Mouse (Mus musculus) forebrain, embryonic 11.5 days (tissue): ENCODE data around the gene Slc2a9. TPM values are rescaled to one million over a fixed set of nuclear protein-coding genes. Genes with fewer than 3 reads are reported as not detected.

Experiments used
- ATAC-seq: fragments of 200-750 bp; cut with Nextera tagmentation; replicated peaks from 2 replicates; pipeline ENCODE4 v1.8.0; 2017; ENCODE audit warnings: moderate TSS enrichment; ENCODE audit not compliant: low FRiP score
- DNase-seq: peaks from one replicate; pipeline ENCODE4 v3.0.0-alpha.2; 2017; ENCODE audit warnings: low spot score
- H3K27ac ChIP-seq: fragments of 300-500 bp; sonication (generic); 2 replicates; pipeline ENCODE4 v1.5.1; 2014; ENCODE audit warnings: low read depth, low read length
- H3K27me3 ChIP-seq: fragments of 300-500 bp; sonication (generic); 2 replicates; pipeline ENCODE4 v1.6.1; 2014; ENCODE audit warnings: mild to moderate bottlenecking, low read length, mixed read lengths; ENCODE audit not compliant: control insufficient read depth, insufficient read depth
- H3K36me3 ChIP-seq: fragments of 300-500 bp; sonication (generic); 2 replicates; pipeline ENCODE4 v1.6.1; 2014; ENCODE audit warnings: mild to moderate bottlenecking, low read length, moderate library complexity, mixed read lengths; ENCODE audit not compliant: control insufficient read depth, insufficient read depth
- H3K4me1 ChIP-seq: fragments of 300-500 bp; sonication (generic); replicated peaks from 2 replicates; pipeline ENCODE4 v1.6.1; 2014; ENCODE audit warnings: low read length, mixed read lengths; ENCODE audit not compliant: control insufficient read depth, insufficient read depth
- H3K4me2 ChIP-seq: fragments of 300-500 bp; sonication (generic); 2 replicates; pipeline ENCODE4 v1.6.1; 2014; ENCODE audit warnings: low read depth, mild to moderate bottlenecking, low read length, moderate library complexity, mixed read lengths; ENCODE audit not compliant: severe bottlenecking
- H3K4me3 ChIP-seq: fragments of 300-500 bp; sonication (generic); 2 replicates; pipeline ENCODE4 v1.5.1; 2014; ENCODE audit warnings: low read depth, low read length
- H3K9ac ChIP-seq: fragments of 300-500 bp; sonication (generic); 2 replicates; pipeline ENCODE4 v1.6.1; 2014; ENCODE audit warnings: low read length
- H3K9me3 ChIP-seq: fragments of 300-500 bp; sonication (generic); 2 replicates; pipeline ENCODE4 v1.6.1; 2016; ENCODE audit warnings: low read length, mixed read lengths; ENCODE audit not compliant: control insufficient read depth
- WGBS: fragments of 180-500 bp; shearing (Covaris S2); extraction: QIAGEN DNeasy Blood & Tissue Kit; methylation state at CpG from one replicate; pipeline ENCODE4 v1.1.7; 2014; 5-methylcytosine and 5-hydroxymethylcytosine counted together
- polyA plus RNA-seq: library from polyadenylated mRNA; unstranded; fragments of >200 nt; fragmentation: Nextera tagmentation; extraction: Ambion mirVana; gene quantifications from 2 replicates; pipeline ENCODE4 v1.2.1, GENCODE M21; 2014

Slc2a9 gene
- polyA plus RNA-seq, 1 experiment from 2014 or later, result 0.37 TPM

GRCm38 (mm10) chr5:38364396-38364795 is 138.5 kb downstream of the Slc2a9 start:
- no peak overlapping the region for H3K4me2 ChIP-seq
- H3K27ac ChIP-seq, result no peak overlapping the region
- WGBS, result 80% methylated on average over 5 of the region's 5 CpGs
- no peak overlapping the region for H3K4me3 ChIP-seq
- no peaks in the 10 kb centered on the region for H3K27me3 ChIP-seq
- H3K9me3 ChIP-seq, result no peaks in the 10 kb centered on the region
- no peak for ATAC-seq
- peaks cover 9% of the 10 kb centered on the region for H3K4me1 ChIP-seq
- no peaks in the 10 kb centered on the region for H3K36me3 ChIP-seq
- no peak overlapping the region for H3K9ac ChIP-seq
- DNase-seq, result no peak

GRCm38 (mm10) chr5:38359716-38360115 is 143.2 kb downstream of the Slc2a9 start:
- Histone ChIP-seq H3K27me3 (no peaks in the 10 kb centered on the region), H3K27ac (no peak overlapping the region), H3K9me3 (no peaks in the 10 kb centered on the region), H3K9ac (no peak overlapping the region), H3K4me2 (no peak overlapping the region), H3K4me3 (no peak overlapping the region), H3K36me3 (no peaks in the 10 kb centered on the region), H3K4me1 (no peaks in the 10 kb centered on the region)
- ATAC-seq (no peak), DNase-seq (no peak)
- WGBS, result 81% methylated on average over 2 of the region's 2 CpGs

- DNase-seq (no peak), ATAC-seq (no peak)
- Histone ChIP-seq H3K27ac (no peak overlapping the region), H3K27me3 (no peaks in the 10 kb centered on the region), H3K9ac (no peak overlapping the region), H3K9me3 (no peaks in the 10 kb centered on the region), H3K36me3 (no peaks in the 10 kb centered on the region), H3K4me3 (no peak overlapping the region), H3K4me2 (no peak overlapping the region), H3K4me1 (no peaks in the 10 kb centered on the region)
- WGBS, result 88% methylated on average over 3 of the region's 3 CpGs
Measured at GRCm38 (mm10) chr5:38356927-38357326, 146.0 kb downstream of the Slc2a9 start.

- DNase-seq, result no peak
Measured at GRCm38 (mm10) chr5:38350351-38350929, 152.5 kb downstream of the Slc2a9 start.

GRCm38 (mm10) chr5:38346646-38347432 is 156.1 kb downstream of the Slc2a9 start:
- H3K9me3 ChIP-seq, result no peaks in the 10 kb centered on the region
- DNase-seq (peak; percentile 10), ATAC-seq (no peak)
- H3K9ac ChIP-seq, result no peak overlapping the region
- H3K27me3 ChIP-seq, result no peaks in the 10 kb centered on the region
- no peak overlapping the region for H3K4me2 ChIP-seq
- no peak overlapping the region for H3K27ac ChIP-seq
- no peaks in the 10 kb centered on the region for H3K36me3 ChIP-seq
- no peak overlapping the region for H3K4me3 ChIP-seq
- peaks cover 6% of the 10 kb centered on the region; the same call in 1 of the 2 replicates for H3K4me1 ChIP-seq
- WGBS, result 40% methylated on average over 10 of the region's 10 CpGs

More at GRCm38 (mm10) chr5:38350351-38350929, 152.5 kb downstream of the Slc2a9 start:
- Histone ChIP-seq H3K4me3 (no peak overlapping the region), H3K9me3 (no peaks in the 10 kb centered on the region), H3K36me3 (no peaks in the 10 kb centered on the region), H3K27me3 (no peaks in the 10 kb centered on the region), H3K4me2 (no peak overlapping the region), H3K4me1 (peaks cover 6% of the 10 kb centered on the region; the same call in 1 of the 2 replicates), H3K9ac (no peak overlapping the region), H3K27ac (no peak overlapping the region)
- ATAC-seq, result no peak; the same call in 1 of the 2 replicates
- 18% methylated on average over 5 of the region's 5 CpGs for WGBS

GRCm38 (mm10) chr5:38343101-38343500 is 159.8 kb downstream of the Slc2a9 start:
- Histone ChIP-seq H3K27me3 (no peaks in the 10 kb centered on the region), H3K36me3 (no peaks in the 10 kb centered on the region), H3K9ac (no peak overlapping the region), H3K4me3 (no peak overlapping the region), H3K9me3 (no peaks in the 10 kb centered on the region), H3K4me2 (no peak overlapping the region), H3K4me1 (no peaks in the 10 kb centered on the region), H3K27ac (no peak overlapping the region)
- DNase-seq (no peak), ATAC-seq (no peak)
- 50% methylated on average over 3 of the region's 3 CpGs for WGBS

GRCm38 (mm10) chr5:38334582-38334981 is 168.4 kb downstream of the Slc2a9 start:
- H3K4me3 ChIP-seq, result no peak overlapping the region
- H3K27ac ChIP-seq, result no peak overlapping the region
- H3K9me3 ChIP-seq, result no peaks in the 10 kb centered on the region
- DNase-seq (no peak), ATAC-seq (no peak)
- 38% methylated on average over 1 of the region's 1 CpGs for WGBS
- no peaks in the 10 kb centered on the region for H3K36me3 ChIP-seq
- no peak overlapping the region for H3K4me2 ChIP-seq
- H3K27me3 ChIP-seq, result no peaks in the 10 kb centered on the region
- no peak overlapping the region for H3K9ac ChIP-seq
- H3K4me1 ChIP-seq, result no peaks in the 10 kb centered on the region

GRCm38 (mm10) chr5:38333381-38333780 is 169.6 kb downstream of the Slc2a9 start:
- ATAC-seq, result no peak
- Histone ChIP-seq H3K27me3 (no peaks in the 10 kb centered on the region), H3K4me3 (no peak overlapping the region), H3K9ac (no peak overlapping the region), H3K36me3 (no peaks in the 10 kb centered on the region), H3K4me1 (no peaks in the 10 kb centered on the region), H3K4me2 (no peak overlapping the region), H3K27ac (no peak overlapping the region), H3K9me3 (no peaks in the 10 kb centered on the region)
- DNase-seq, result no peak
- 82% methylated on average over 4 of the region's 4 CpGs for WGBS
